Mouse (Mus musculus) heart, embryonic 11.5 days (tissue): Measurements from ENCODE around the gene Tango6. TPM values are rescaled to one million over a fixed set of nuclear protein-coding genes. Genes with fewer than 3 reads are reported as not detected.

ENCODE experiments used
- ATAC-seq: fragments of 200-750 bp; cut with Nextera tagmentation; replicated peaks from 2 replicates; pipeline ENCODE4 v1.8.0; 2017; ENCODE audit warnings: moderate library complexity; ENCODE audit not compliant: insufficient number of reproducible peaks, low FRiP score, low TSS enrichment
- H3K27ac ChIP-seq: fragments of 300-500 bp; sonication (generic); 2 replicates; pipeline ENCODE4 v1.5.1; 2014; ENCODE audit warnings: mild to moderate bottlenecking, low read depth, low read length
- H3K27me3 ChIP-seq: fragments of 300-500 bp; sonication (generic); 2 replicates; pipeline ENCODE4 v1.6.1; 2014; ENCODE audit warnings: mild to moderate bottlenecking, low read length, mixed read lengths; ENCODE audit not compliant: control insufficient read depth, insufficient read depth
- H3K36me3 ChIP-seq: fragments of 300-500 bp; sonication (generic); 2 replicates; pipeline ENCODE4 v1.6.1; 2014; ENCODE audit warnings: mild to moderate bottlenecking, low read length, moderate library complexity, mixed read lengths; ENCODE audit not compliant: control insufficient read depth, insufficient read depth
- H3K4me1 ChIP-seq: fragments of 300-500 bp; sonication (generic); 2 replicates; pipeline ENCODE4 v1.6.1; 2014; ENCODE audit warnings: low read length; ENCODE audit not compliant: control insufficient read depth, insufficient read depth
- H3K4me2 ChIP-seq: fragments of 300-500 bp; sonication (generic); 2 replicates; pipeline ENCODE4 v1.6.1; 2014; ENCODE audit warnings: mild to moderate bottlenecking, moderate library complexity
- H3K4me3 ChIP-seq: fragments of 300-500 bp; sonication (generic); 2 replicates; pipeline ENCODE4 v1.5.1; 2014; ENCODE audit warnings: low read depth, low read length
- H3K9ac ChIP-seq: fragments of 300-500 bp; sonication (generic); 2 replicates; pipeline ENCODE4 v1.6.1; 2014; ENCODE audit warnings: mild to moderate bottlenecking, low read depth, low read length, moderate library complexity
- H3K9me3 ChIP-seq: fragments of 300-500 bp; sonication (generic); replicated peaks from 2 replicates; pipeline ENCODE4 v1.6.1; 2016; ENCODE audit warnings: low read length; ENCODE audit not compliant: control insufficient read depth
- WGBS: fragments of 180-500 bp; shearing (Covaris S2); extraction: QIAGEN DNeasy Blood & Tissue Kit; methylation state at CpG from one replicate; pipeline ENCODE4 v1.1.7; 2014; ENCODE audit not compliant: insufficient replicate concordance; 5-methylcytosine and 5-hydroxymethylcytosine counted together
- polyA plus RNA-seq: library from polyadenylated mRNA; unstranded; fragments of >200 nt; fragmentation: Nextera tagmentation; extraction: Ambion mirVana; gene quantifications from 2 replicates; pipeline ENCODE4 v1.2.1, GENCODE M21; 2014

The Tango6 gene
- polyA plus RNA-seq, 1 experiment from 2014 or later = 5.9 TPM

DNA sequence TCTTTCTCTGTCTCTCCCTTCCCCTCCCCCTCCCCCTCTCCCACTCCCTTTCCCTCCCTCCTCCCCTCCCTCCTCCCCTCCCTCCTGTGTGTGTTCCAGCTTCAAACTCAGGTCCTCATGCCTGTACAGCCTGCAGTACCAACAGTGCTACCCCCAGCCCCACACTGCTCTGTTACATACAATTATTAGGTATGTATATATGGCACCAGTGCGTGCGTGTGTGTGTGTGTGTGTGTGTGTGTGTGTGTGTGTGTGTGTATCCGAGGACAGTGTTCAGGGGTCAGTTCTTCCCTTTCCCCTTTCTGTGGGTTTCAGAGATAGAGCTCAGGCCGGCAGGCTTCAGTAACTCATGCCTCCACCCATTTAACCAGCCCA is 134.3 kb downstream of the Tango6 start:
- no peak for ATAC-seq
- H3K27ac ChIP-seq = no peak overlapping the region
- H3K4me2 ChIP-seq = no peak overlapping the region
- WGBS = 75% methylated on average over 4 of the region's 4 CpGs
- H3K4me1 ChIP-seq = no peaks in the 10 kb centered on the region
- H3K4me3 ChIP-seq = no peak overlapping the region
- H3K9me3 ChIP-seq = no peaks in the 10 kb centered on the region
- no peak overlapping the region for H3K9ac ChIP-seq
- no peaks in the 10 kb centered on the region; the same call in 1 of the 2 replicates for H3K36me3 ChIP-seq
- no peaks in the 10 kb centered on the region for H3K27me3 ChIP-seq

DNA sequence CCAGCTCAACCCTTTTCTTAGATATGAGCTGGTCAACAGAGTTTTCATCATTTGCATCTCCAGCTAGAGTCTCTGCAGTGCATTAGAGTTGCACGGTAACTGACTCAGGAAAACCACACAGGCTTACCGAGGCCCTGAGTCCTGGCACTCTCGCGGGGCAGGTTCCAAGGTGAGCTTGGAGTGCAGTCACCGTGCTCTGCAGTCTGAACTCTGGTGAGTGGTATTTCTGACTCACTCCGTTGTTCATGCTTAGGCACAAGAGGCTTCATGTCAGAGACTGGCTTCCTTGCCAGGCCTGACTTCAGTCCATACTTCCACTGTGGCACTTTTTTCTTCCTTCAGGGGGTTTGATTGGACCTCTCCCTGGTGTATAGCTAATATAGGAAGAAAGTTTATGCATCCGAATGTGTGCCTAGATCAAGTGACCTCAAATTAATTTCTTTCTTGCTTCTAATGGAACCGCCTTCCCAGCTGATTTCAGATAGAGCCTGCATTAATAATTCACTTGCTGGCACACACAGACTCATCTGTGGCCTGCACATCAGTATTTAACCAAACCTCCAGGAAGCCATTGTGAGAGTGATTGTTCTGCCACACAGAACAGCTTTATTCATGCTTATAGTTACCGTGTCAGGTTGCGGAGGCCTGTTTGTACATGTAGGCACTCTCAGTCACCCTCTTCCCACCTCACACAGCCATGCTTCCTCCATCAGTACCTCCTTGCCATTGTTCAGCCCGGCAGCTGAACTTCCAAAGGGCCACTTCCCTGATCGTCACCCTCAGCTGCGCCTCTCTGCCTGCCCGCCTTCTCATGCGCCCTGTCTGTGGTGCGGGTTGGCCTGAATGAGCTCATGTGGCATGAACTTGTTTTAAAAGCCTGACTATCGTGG is 136.0 kb downstream of the Tango6 start:
- H3K27me3 ChIP-seq = no peaks in the 10 kb centered on the region
- no peak for ATAC-seq
- H3K27ac ChIP-seq = no peak overlapping the region
- no peak overlapping the region for H3K4me3 ChIP-seq
- no peak overlapping the region for H3K4me2 ChIP-seq
- H3K36me3 ChIP-seq = no peaks in the 10 kb centered on the region; the same call in 1 of the 2 replicates
- no peaks in the 10 kb centered on the region for H3K9me3 ChIP-seq
- no peaks in the 10 kb centered on the region for H3K4me1 ChIP-seq
- WGBS = 84% methylated on average over 17 of the region's 17 CpGs
- no peak overlapping the region for H3K9ac ChIP-seq

DNA sequence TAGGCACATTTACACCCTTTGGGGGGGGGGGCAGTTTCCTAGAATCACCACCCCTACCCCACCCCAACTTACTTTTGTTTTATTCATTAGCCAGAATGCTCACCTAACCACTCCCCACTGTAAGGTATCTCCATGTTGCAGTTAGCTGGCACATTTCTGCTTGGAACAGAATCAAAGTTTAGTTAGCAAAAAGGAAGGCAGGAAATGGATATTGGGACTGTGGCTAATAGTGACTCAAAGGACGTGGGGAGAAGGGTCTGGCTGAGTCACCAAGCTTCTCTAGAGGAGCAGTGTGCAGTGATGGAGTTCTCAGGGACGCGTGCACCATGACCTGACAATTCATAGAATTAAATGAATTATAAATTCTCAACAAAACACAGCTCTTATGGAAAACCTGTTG is 136.7 kb downstream of the Tango6 start:
- ATAC-seq = no peak
- 86% methylated on average over 3 of the region's 3 CpGs for WGBS
- no peaks in the 10 kb centered on the region; the same call in 1 of the 2 replicates for H3K36me3 ChIP-seq

DNA sequence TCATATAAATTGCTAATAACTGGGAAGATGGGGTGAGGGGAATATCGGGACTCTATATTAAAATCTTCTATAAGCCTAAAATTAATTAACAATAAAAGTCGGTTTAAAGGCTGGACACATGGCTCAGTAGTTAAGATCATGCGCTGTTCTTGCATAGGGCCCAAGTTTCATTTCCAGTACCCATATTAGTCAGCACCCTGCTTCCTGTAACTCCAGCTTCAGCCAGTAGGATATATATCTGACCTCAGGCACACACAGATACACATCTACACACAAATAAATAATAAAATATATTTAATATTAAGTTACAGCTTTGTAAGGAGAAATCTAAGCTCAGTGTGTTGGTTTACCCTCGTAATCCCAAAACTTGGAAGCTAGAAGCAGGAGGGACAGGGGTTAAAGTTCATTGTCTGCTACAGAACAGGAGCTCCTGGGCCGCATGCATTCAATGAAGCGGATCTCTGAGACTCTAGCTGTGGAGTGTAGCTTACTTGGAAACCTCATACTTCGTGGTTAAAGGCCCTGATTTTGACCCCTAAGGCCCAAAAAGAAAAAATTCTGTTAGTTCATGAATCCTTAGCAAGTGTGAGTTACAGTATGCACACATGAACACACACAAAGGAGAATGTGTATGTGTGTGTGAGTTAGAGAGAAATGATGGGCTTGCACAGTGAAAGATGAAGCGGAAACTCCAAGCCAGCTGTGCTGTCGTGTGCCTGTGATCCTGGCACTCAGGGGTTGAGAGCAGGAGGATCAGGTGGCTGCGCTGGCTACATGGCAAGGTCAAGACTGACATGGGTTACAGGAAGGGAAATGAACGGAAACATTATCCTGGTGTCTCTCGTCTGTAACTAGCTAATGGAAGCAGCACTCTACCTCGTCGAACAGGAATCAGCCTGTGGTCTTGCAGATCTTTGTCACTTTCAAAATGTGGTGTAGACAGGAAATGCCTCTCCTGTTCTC is 138.0 kb downstream of the Tango6 start:
- no peak overlapping the region for H3K4me3 ChIP-seq
- no peak for ATAC-seq
- no peak overlapping the region for H3K4me2 ChIP-seq
- H3K27me3 ChIP-seq = no peaks in the 10 kb centered on the region
- H3K9ac ChIP-seq = no peak overlapping the region
- H3K36me3 ChIP-seq = no peaks in the 10 kb centered on the region; the same call in 1 of the 2 replicates
- no peak overlapping the region for H3K27ac ChIP-seq
- H3K9me3 ChIP-seq = no peaks in the 10 kb centered on the region
- 67% methylated on average over 14 of the region's 14 CpGs for WGBS
- H3K4me1 ChIP-seq = no peaks in the 10 kb centered on the region

More for the DNA sequence above, 136.7 kb downstream of the Tango6 start:
- no peaks in the 10 kb centered on the region for H3K4me1 ChIP-seq
- no peak overlapping the region for H3K9ac ChIP-seq
- H3K4me2 ChIP-seq = no peak overlapping the region
- no peak overlapping the region for H3K27ac ChIP-seq
- H3K4me3 ChIP-seq = no peak overlapping the region
- no peaks in the 10 kb centered on the region for H3K27me3 ChIP-seq
- no peaks in the 10 kb centered on the region for H3K9me3 ChIP-seq

DNA sequence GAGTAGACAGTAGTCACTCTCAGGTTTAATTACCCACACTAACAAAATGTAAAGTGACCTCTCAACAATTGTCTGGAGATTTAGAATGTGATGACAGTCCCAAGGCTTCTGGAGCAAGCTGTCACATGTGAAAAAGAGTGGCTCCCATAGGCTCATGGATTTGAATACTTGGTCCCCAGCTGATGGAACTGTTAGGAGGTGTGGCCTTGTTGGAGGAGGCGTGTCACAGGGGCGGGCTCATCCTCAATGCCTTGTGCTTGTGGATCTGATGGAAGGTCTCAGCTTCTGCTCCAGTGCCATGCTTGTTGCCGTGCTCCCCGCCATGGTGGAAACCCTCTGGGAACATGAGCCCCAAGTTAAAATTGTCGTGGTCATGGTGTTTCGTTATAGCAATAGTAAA is 146.1 kb downstream of the Tango6 start:
- Histone ChIP-seq H3K27me3 (no peaks in the 10 kb centered on the region), H3K9me3 (no peaks in the 10 kb centered on the region), H3K4me3 (no peak overlapping the region), H3K27ac (no peak overlapping the region), H3K4me2 (no peak overlapping the region), H3K36me3 (no peaks in the 10 kb centered on the region), H3K9ac (no peak overlapping the region), H3K4me1 (no peaks in the 10 kb centered on the region)
- 82% methylated on average over 6 of the region's 6 CpGs for WGBS
- no peak for ATAC-seq

DNA sequence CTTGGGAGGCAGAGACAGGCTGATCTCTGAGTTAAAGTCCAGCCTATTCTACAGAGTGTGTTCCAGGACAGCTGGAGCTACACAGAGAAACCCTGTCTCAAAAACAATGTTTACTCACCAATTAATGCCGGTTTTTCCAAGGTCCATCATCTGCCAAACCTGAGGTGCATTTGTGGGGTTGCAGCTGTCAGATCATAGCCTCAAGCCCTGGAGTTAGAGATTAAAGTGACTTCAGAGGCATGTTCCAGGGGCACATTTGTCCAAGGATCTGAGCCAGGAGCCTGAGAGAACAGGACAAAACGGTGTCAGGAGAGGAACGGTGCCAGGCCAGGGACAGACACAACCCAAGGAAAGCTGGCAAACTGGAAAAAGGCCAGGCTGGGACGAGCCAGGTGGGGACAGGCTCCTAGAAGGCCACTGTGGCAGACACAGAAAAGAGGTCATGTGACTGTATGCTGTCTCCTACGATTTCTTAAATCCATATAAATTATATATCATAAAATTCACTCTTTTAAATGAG is 146.7 kb downstream of the Tango6 start:
- ATAC-seq = no peak
- Histone ChIP-seq H3K27ac (no peak overlapping the region), H3K9me3 (no peaks in the 10 kb centered on the region), H3K4me1 (no peaks in the 10 kb centered on the region), H3K9ac (no peak overlapping the region), H3K36me3 (no peaks in the 10 kb centered on the region), H3K27me3 (no peaks in the 10 kb centered on the region), H3K4me2 (no peak overlapping the region), H3K4me3 (no peak overlapping the region)
- WGBS = 83% methylated on average over 5 of the region's 5 CpGs

DNA sequence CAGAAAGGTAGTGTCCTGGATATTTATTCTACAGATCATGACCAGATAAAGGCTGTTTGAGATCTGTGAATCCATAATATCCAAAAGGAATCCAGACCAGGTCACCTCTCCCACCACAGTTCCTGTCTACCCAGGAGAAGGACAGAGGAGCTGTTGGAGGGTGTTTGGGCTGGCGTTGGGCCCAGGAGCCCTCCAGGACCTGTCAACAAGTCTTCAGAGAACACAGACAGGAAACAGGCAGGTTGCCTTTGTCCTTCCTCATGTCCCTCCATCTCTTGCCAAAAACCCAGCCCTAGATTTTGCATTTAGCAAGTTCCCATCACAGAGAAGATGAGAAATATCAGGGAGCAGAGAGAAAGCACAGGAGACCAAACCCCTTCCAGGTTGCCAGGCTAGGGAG is 152.0 kb downstream of the Tango6 start:
- H3K9me3 ChIP-seq = no peaks in the 10 kb centered on the region
- H3K4me2 ChIP-seq = no peak overlapping the region
- no peak overlapping the region for H3K9ac ChIP-seq
- peaks cover 18% of the 10 kb centered on the region for H3K4me1 ChIP-seq
- no peaks in the 10 kb centered on the region for H3K27me3 ChIP-seq
- 32% methylated on average over 1 of the region's 1 CpGs for WGBS
- peak overlapping the region; percentile 37; the same call in 1 of the 2 replicates for H3K27ac ChIP-seq
- H3K4me3 ChIP-seq = no peak overlapping the region
- no peak for ATAC-seq
- no peaks in the 10 kb centered on the region for H3K36me3 ChIP-seq

DNA sequence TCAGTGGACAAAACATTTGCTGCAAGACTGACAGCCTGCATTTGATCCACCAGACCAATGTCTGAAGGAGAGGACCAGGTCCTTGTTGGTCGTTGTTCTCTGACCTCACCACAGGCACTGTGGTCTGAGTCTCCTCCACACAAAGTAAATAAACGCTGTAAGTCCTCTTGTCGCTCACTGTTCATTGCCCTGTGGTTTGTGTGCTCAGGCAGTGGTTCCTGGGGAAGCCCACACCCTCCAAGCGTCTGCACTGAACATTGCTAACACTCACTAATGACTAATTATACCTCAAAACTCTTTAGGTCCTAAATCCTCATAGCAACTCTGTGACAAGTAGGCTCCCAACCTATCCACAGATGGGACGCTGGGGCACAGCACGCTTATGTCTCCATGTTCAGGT is 153.7 kb downstream of the Tango6 start:
- WGBS = 69% methylated on average over 6 of the region's 6 CpGs
- Histone ChIP-seq H3K4me2 (no peak overlapping the region), H3K27me3 (no peaks in the 10 kb centered on the region), H3K36me3 (no peaks in the 10 kb centered on the region), H3K27ac (no peak overlapping the region), H3K9ac (no peak overlapping the region), H3K4me3 (no peak overlapping the region), H3K4me1 (peaks cover 23% of the 10 kb centered on the region), H3K9me3 (no peaks in the 10 kb centered on the region)
- no peak for ATAC-seq
